Mouse (Mus musculus): ENCODE results near the gene Eci3. TPM values are rescaled to one million over a fixed set of nuclear protein-coding genes. Genes with fewer than 3 reads are reported as not detected.
"Not testable (repeated sequence)": the region's sequence is repeated elsewhere in the genome, so short reads cannot be mapped to it uniquely, and the experiment has no call there.

Gene Eci3
- polyA plus RNA-seq (2016; fragmentation: Nextera tagmentation; extraction: Ambion mirVana): 0.46 and 0.66 TPM in 2 replicates

GRCm38 (mm10) chr13:34963511-34964397 is at the start of gene Eci3:
Eci3 (minus strand) TSS chr13:34963810.
- peak within 1 kb of the TSS; percentile 69 for H3K4me2 ChIP-seq (replicated peaks)
- peak; percentile 66 for ATAC-seq (ENCODE audit: low FRiP score, low read depth)
- WGBS: 2% methylated on average over 32 of the region's 32 CpGs

GRCm38 (mm10) chr13:34995925-34996324 is 32.3 kb upstream of the Eci3 start:
- Histone ChIP-seq H3K4me2 (replicated peaks) (no peak overlapping the region), H3K27ac (replicated peaks) (no peak overlapping the region), H3K27me3 (no peaks in the 10 kb centered on the region), H3K9ac (replicated peaks) (no peak overlapping the region), H3K36me3 (no peaks in the 10 kb centered on the region), H3K9me3 (peaks cover 2% of the 10 kb centered on the region; the same call in 1 of the 2 replicates), H3K4me3 (no peak overlapping the region), H3K4me1 (peaks cover 19% of the 10 kb centered on the region)
- ATAC-seq (ENCODE audit: low FRiP score, low read depth): no peak
- 90% methylated on average over 2 of the region's 2 CpGs for WGBS

More at GRCm38 (mm10) chr13:34963511-34964397, at the start of gene Eci3:
- Histone ChIP-seq H3K27ac (replicated peaks) (no peak within 1 kb of the TSS), H3K36me3 (no peaks in the 10 kb centered on the region), H3K9me3 (no peaks in the 10 kb centered on the region), H3K9ac (replicated peaks) (peak within 1 kb of the TSS; percentile 29), H3K4me3 (peak within 1 kb of the TSS; percentile 44), H3K4me1 (peaks cover 6% of the 10 kb centered on the region; the same call in 1 of the 2 replicates), H3K27me3 (peaks cover 32% of the 10 kb centered on the region)

DNA sequence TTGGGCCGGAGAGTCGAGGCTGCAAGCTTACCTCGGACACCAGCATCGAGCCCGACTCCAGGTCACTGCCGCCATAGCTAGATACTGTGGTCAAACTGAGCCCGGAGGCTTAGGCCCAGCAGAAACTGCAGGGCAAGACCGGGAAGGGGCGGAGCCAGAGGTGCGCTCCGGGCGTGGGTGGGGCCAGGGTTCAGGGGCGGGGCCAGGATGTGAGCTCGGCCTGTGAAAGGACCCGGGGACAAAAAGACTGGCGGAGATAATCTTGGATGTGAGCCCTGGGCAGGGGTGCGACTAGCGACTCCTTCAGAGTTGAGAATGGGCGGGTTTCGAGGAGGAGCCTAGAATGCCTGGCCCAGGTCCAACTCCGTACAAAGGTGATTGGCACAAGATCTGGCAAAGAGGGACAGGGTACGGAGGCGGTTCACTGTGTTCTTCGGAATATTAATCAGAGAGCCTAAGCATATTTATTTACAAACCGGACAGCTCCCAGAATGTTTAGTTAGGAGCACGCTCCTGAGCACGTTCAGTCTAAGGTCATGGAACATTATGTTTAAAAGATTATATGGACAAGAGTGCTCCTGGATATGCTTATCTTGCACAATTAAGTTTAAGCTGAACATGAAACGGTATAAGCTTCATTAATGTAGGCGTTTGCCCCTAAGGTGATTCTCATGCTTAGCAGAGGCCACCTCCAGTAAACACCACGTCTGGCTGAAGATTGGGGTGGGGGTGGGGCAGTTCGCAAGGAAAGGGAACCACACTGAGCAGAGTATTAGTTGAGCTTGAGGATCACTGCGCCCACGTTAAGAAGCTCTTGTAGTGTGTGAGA is 30.6 kb upstream of the Eci3 start:
- peak overlapping the region; percentile 56 for H3K4me3 ChIP-seq
- peak overlapping the region; percentile 73 for H3K27ac ChIP-seq (replicated peaks)
- H3K4me1 ChIP-seq: peaks cover 19% of the 10 kb centered on the region
- WGBS: under 1% methylated on average over 33 of the region's 33 CpGs
- H3K9ac ChIP-seq (replicated peaks): peak overlapping the region; percentile 70
- peak; percentile 97 for ATAC-seq (ENCODE audit: low FRiP score, low read depth)
- peaks cover 8% of the 10 kb centered on the region; the same call in 1 of the 2 replicates for H3K36me3 ChIP-seq
- peaks cover 1% of the 10 kb centered on the region; the same call in 1 of the 2 replicates for H3K9me3 ChIP-seq
- H3K27me3 ChIP-seq: no peaks in the 10 kb centered on the region
- peak overlapping the region; percentile 63 for H3K4me2 ChIP-seq (replicated peaks)

DNA sequence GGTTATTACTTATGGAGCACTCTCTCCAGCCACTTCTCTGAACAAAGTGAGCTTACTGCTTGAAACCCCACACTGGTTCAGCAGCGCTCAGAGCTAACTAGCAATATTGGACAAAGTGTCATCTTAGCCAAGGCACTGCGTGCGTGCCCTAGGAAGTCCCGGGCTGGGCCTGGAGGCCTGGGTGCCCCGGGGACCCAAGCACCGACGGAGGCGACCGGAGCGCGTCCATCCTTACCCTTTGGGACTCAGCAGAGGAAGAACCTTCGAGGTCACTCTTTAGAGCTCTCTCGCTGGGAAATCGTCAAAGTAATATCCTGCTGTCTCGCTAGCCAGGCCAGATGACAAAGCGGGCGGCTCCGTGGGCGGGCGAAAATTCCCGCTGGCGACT is 30.0 kb upstream of the Eci3 start:
- WGBS: 1% methylated on average over 22 of the region's 22 CpGs
- H3K27me3 ChIP-seq: no peaks in the 10 kb centered on the region
- peak; percentile 59 for ATAC-seq (ENCODE audit: low FRiP score, low read depth)

DNA sequence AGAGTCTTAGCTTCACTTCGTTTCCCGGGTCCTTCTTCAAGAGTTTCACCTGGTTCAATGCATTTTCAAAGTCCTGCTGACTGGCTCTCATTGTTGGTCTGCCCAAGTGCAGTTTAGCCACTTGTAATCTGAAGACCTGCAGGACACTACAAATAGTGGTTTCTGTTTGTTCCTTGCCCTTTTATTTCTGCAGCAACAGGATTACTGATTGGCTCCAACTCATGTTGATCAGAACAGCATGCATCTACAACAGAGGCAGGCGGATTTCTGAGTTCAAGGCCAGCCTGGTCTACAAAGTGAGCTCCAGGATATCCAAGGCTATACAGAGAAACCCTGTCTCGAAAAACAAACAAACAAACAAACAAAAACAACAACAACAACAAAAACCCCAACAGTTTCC is 29.5 kb upstream of the Eci3 start:
- H3K4me1 ChIP-seq: peaks cover 19% of the 10 kb centered on the region
- WGBS: 80% methylated on average over 4 of the region's 4 CpGs
- no peak for ATAC-seq (ENCODE audit: low FRiP score, low read depth)
- H3K9me3 ChIP-seq: no peaks in the 10 kb centered on the region
- peaks cover 19% of the 10 kb centered on the region for H3K36me3 ChIP-seq
- no peak overlapping the region for H3K27ac ChIP-seq (replicated peaks)
- no peaks in the 10 kb centered on the region for H3K27me3 ChIP-seq
- peak overlapping the region; percentile 63 for H3K4me2 ChIP-seq (replicated peaks)
- peak overlapping the region; percentile 70 for H3K9ac ChIP-seq (replicated peaks)
- H3K4me3 ChIP-seq: peak overlapping the region; percentile 56

More for the DNA sequence above, 30.0 kb upstream of the Eci3 start:
- Histone ChIP-seq H3K4me1 (peaks cover 19% of the 10 kb centered on the region), H3K36me3 (peaks cover 14% of the 10 kb centered on the region), H3K4me3 (peak overlapping the region; percentile 56), H3K9ac (replicated peaks) (peak overlapping the region; percentile 70), H3K4me2 (replicated peaks) (peak overlapping the region; percentile 63), H3K9me3 (no peaks in the 10 kb centered on the region), H3K27ac (replicated peaks) (peak overlapping the region; percentile 73)

DNA sequence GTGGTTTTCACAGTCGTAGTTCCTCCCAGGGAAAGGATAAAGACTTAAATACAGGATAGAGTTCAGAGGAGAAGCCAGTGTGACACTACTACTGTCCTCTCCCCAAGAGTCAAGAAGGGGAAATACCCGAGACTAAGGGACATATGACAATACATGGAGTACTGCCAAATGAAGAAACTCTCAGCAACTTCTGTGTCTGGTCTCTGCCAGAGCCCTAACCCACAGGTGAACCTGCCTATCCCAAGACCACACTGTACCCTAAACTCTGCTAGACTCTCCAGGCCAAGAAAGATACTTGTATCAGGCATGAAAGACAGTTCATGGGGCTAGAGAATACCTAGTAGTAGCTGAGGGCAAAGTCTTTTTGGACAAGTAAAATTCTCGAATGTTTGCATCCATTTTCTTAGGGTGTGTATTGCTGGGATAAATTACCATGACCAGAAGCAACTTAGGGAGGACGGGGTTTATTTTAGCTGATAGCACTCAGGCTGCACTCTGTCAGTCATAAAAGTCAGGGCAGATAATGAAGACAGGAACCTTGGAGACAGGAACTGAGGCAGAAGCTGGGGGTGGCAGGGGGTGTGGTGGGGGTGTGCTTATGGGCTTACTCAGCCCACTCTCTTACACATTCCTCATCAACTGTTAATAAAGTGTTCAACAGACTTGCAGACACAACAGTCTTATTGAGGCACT is 28.1 kb upstream of the Eci3 start:
- ATAC-seq (ENCODE audit: low FRiP score, low read depth): no peak
- H3K9me3 ChIP-seq: no peaks in the 10 kb centered on the region
- no peak overlapping the region for H3K9ac ChIP-seq (replicated peaks)
- peaks cover 33% of the 10 kb centered on the region for H3K36me3 ChIP-seq
- no peaks in the 10 kb centered on the region for H3K27me3 ChIP-seq
- WGBS: 76% methylated on average over 4 of the region's 4 CpGs
- H3K27ac ChIP-seq (replicated peaks): no peak overlapping the region
- no peak overlapping the region for H3K4me3 ChIP-seq
- H3K4me2 ChIP-seq (replicated peaks): no peak overlapping the region
- peaks cover 19% of the 10 kb centered on the region for H3K4me1 ChIP-seq

GRCm38 (mm10) chr13:34983479-34983878 is 19.9 kb upstream of the Eci3 start:
- not testable (repeated sequence) for H3K27ac ChIP-seq (replicated peaks); H3K27me3 ChIP-seq; H3K9me3 ChIP-seq; H3K4me1 ChIP-seq; H3K9ac ChIP-seq (replicated peaks); H3K4me3 ChIP-seq; ATAC-seq (ENCODE audit: low FRiP score, low read depth); H3K4me2 ChIP-seq (replicated peaks)
- peaks cover 94% of the 10 kb centered on the region for H3K36me3 ChIP-seq
- WGBS: 100% methylated on average over 1 of the region's 1 CpGs

DNA sequence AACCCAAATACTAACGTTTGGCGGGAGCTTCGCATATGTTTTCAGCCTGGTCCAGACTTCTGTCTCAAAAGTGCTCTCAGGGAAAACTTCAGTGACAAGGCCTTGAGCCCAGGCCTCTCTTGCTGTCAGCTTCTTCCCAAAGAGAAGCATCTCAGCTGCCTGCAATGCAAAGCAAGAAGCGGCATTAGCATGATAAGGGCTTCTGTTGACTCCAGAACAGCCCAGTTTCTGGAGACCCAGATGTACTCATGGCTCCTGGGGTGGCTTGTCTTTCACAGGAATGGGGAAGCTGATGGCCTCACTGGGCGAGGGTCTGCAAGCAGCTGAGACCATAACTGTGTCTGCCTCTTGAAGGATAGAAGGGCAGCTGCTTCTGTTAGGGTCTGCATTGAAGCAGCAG is 15.0 kb upstream of the Eci3 start:
- not testable (repeated sequence) for H3K4me2 ChIP-seq (replicated peaks); H3K4me3 ChIP-seq; H3K27me3 ChIP-seq; H3K27ac ChIP-seq (replicated peaks); H3K9ac ChIP-seq (replicated peaks); H3K9me3 ChIP-seq; H3K4me1 ChIP-seq; ATAC-seq (ENCODE audit: low FRiP score, low read depth)
- peaks cover 66% of the 10 kb centered on the region for H3K36me3 ChIP-seq
- WGBS: 67% methylated on average over 5 of the region's 5 CpGs

GRCm38 (mm10) chr13:34977410-34977809 is 13.8 kb upstream of the Eci3 start:
- no peaks in the 10 kb centered on the region for H3K9me3 ChIP-seq
- no peaks in the 10 kb centered on the region for H3K4me1 ChIP-seq
- no peaks in the 10 kb centered on the region for H3K27me3 ChIP-seq
- H3K4me3 ChIP-seq: no peak overlapping the region
- H3K27ac ChIP-seq (replicated peaks): no peak overlapping the region
- WGBS: over 99% methylated on average over 3 of the region's 3 CpGs
- no peak overlapping the region for H3K9ac ChIP-seq (replicated peaks)
- no peak overlapping the region for H3K4me2 ChIP-seq (replicated peaks)
- no peak for ATAC-seq (ENCODE audit: low FRiP score, low read depth)
- peaks cover 55% of the 10 kb centered on the region for H3K36me3 ChIP-seq

GRCm38 (mm10) chr13:34976116-34976515 is 12.5 kb upstream of the Eci3 start:
- Histone ChIP-seq H3K9ac (replicated peaks) (no peak overlapping the region), H3K4me1 (no peaks in the 10 kb centered on the region), H3K27me3 (no peaks in the 10 kb centered on the region), H3K9me3 (no peaks in the 10 kb centered on the region), H3K4me3 (no peak overlapping the region), H3K4me2 (replicated peaks) (no peak overlapping the region), H3K36me3 (peaks cover 43% of the 10 kb centered on the region), H3K27ac (replicated peaks) (no peak overlapping the region)
- no peak for ATAC-seq (ENCODE audit: low FRiP score, low read depth)
- 95% methylated on average over 4 of the region's 4 CpGs for WGBS

- no peak overlapping the region for H3K9ac ChIP-seq (replicated peaks)
- H3K4me2 ChIP-seq (replicated peaks): no peak overlapping the region
- peaks cover 20% of the 10 kb centered on the region for H3K36me3 ChIP-seq
- H3K27ac ChIP-seq (replicated peaks): no peak overlapping the region
- no peaks in the 10 kb centered on the region for H3K4me1 ChIP-seq
- no peak overlapping the region for H3K4me3 ChIP-seq
- H3K27me3 ChIP-seq: no peaks in the 10 kb centered on the region
- no peaks in the 10 kb centered on the region for H3K9me3 ChIP-seq
- ATAC-seq (ENCODE audit: low FRiP score, low read depth): no peak
- WGBS: 74% methylated on average over 1 of the region's 1 CpGs
Observed at GRCm38 (mm10) chr13:34973770-34974169, 10.2 kb upstream of the Eci3 start.

Data from midbrain, embryonic 12.5 days (tissue).